Mouse (Mus musculus) neural tube, embryonic 15.5 days (tissue): Measurements from ENCODE around the gene AF067061. TPM values are rescaled to one million over a fixed set of nuclear protein-coding genes. Genes with fewer than 3 reads are reported as not detected.
"Not testable (repeated sequence)": the region's sequence is repeated elsewhere in the genome, so short reads cannot be mapped to it uniquely, and the experiment has no call there.

ENCODE experiments used
- ATAC-seq: fragments of 200-750 bp; cut with Nextera tagmentation; 2 replicates; pipeline ENCODE4 v1.8.0; 2017; ENCODE audit warnings: mild to moderate bottlenecking, moderate TSS enrichment, moderate library complexity; ENCODE audit not compliant: low FRiP score
- H3K27ac ChIP-seq: fragments of 300-500 bp; sonication (generic); replicated peaks from 2 replicates; pipeline ENCODE4 v1.5.1; 2015; ENCODE audit warnings: mild to moderate bottlenecking, inconsistent platforms
- H3K27me3 ChIP-seq: fragments of 300-500 bp; sonication (generic); replicated peaks from 2 replicates; pipeline ENCODE4 v1.6.1; 2015; ENCODE audit warnings: inconsistent platforms
- H3K36me3 ChIP-seq: fragments of 300-500 bp; sonication (generic); 2 replicates; pipeline ENCODE4 v1.6.1; 2015; ENCODE audit warnings: inconsistent platforms
- H3K4me1 ChIP-seq: fragments of 300-500 bp; sonication (generic); 2 replicates; pipeline ENCODE4 v1.6.1; 2015; ENCODE audit warnings: inconsistent platforms
- H3K4me2 ChIP-seq: fragments of 300-500 bp; sonication (generic); 2 replicates; pipeline ENCODE4 v1.6.1; 2015; ENCODE audit warnings: inconsistent platforms, mild to moderate bottlenecking, moderate library complexity
- H3K4me3 ChIP-seq: fragments of 300-500 bp; sonication (generic); replicated peaks from 2 replicates; pipeline ENCODE4 v1.5.1; 2015; ENCODE audit warnings: mild to moderate bottlenecking, inconsistent platforms
- H3K9ac ChIP-seq: fragments of 300-500 bp; sonication (generic); replicated peaks from 2 replicates; pipeline ENCODE4 v1.6.1; 2015; ENCODE audit warnings: mild to moderate bottlenecking, inconsistent platforms
- H3K9me3 ChIP-seq: fragments of 300-500 bp; sonication (generic); replicated peaks from 2 replicates; pipeline ENCODE4 v1.6.1; 2016; ENCODE audit warnings: inconsistent platforms
- WGBS: fragments of 180-500 bp; shearing (Covaris S2); methylation state at CpG from one replicate; pipeline ENCODE4 v1.1.7; 2015; ENCODE audit warnings: mixed read lengths; 5-methylcytosine and 5-hydroxymethylcytosine counted together
- polyA plus RNA-seq: library from polyadenylated mRNA; unstranded; fragments of >200 nt; fragmentation: Nextera tagmentation; extraction: Ambion mirVana; gene quantifications from 2 replicates; pipeline ENCODE4 v1.2.1, GENCODE M21; 2015

AF067061 gene
- polyA plus RNA-seq = not detected in 2 replicates

DNA sequence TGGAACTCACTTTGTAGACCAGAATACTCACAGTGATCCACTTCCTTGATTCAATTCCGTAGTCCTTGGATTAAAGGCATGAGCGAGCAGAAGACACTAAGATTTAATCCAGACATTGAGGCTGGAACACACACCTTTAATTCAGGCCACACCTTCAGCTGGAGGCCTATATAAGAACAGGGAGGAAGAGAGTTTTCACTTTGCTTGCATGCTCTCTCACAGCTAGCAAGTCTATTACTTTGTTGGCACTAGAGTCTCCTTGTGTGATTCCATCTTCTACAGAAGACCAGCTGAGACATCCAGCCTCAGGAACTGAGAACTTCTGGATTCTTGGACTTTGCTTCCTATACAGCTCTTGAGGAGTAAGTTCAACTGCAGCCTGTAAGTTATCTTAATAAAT lies at the start of gene AF067061:
Gene AF067061, plus strand, starts transcription at position 245 of the 400 bp plus-strand sequence.
- not testable (repeated sequence) for H3K9me3 ChIP-seq, H3K4me3 ChIP-seq, H3K27ac ChIP-seq, H3K9ac ChIP-seq, ATAC-seq, H3K4me1 ChIP-seq, H3K27me3 ChIP-seq, H3K4me2 ChIP-seq, H3K36me3 ChIP-seq
- 90% methylated on average over 2 of the region's 2 CpGs for WGBS

DNA sequence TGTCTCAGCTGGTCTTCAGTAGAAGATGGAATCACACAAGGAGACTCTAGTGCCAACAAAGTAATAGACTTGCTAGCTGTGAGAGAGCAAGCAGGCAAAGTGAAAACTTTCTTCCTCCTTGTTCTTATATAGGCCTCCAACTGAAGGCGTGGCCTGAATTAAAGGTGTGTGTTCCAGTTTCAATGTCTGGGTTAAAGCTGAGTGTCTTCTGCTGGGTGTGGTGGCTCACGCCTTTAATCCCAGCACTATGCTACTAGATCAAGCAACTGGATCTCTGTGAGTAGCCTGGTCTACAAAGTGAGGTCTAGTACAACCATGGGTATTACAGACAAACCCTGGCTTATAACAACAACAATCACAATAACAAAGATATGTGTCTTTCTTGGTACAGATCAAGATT lies 47.1 kb upstream of the AF067061 start, which contains the start of gene Gm21762:
Gene Gm21762, minus strand, starts transcription at position 101 of the 400 bp plus-strand sequence.
- not testable (repeated sequence) for H3K36me3 ChIP-seq, H3K9me3 ChIP-seq, H3K4me2 ChIP-seq, H3K9ac ChIP-seq, H3K4me1 ChIP-seq, H3K27ac ChIP-seq, ATAC-seq, H3K4me3 ChIP-seq, H3K27me3 ChIP-seq
- no CpG with 5 or more reads among the region's 2 CpGs for WGBS

DNA sequence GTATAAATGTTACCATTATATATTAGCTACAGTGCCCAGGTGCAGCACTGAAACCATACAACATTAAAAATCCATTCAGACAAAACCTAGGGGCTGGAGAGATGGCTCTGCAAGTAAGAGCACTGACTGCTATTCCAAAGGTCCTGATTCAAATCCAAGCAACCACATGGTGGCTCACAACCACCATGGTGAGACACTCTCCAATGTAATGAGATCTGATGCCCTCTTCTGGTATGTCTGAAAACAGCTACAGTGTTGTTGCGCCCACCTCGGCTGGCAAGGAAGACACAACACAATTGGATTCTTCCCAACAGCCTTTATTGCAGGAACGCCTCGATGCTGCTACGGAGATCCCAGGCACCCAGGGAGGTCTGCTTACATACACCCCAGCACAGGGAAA lies 42.0 kb upstream of the AF067061 start:
- not testable (repeated sequence) for H3K4me1 ChIP-seq, H3K9me3 ChIP-seq, H3K27ac ChIP-seq, H3K4me3 ChIP-seq, H3K36me3 ChIP-seq, H3K9ac ChIP-seq, ATAC-seq, H3K27me3 ChIP-seq, H3K4me2 ChIP-seq
- WGBS = 79% methylated on average over 5 of the region's 5 CpGs

DNA sequence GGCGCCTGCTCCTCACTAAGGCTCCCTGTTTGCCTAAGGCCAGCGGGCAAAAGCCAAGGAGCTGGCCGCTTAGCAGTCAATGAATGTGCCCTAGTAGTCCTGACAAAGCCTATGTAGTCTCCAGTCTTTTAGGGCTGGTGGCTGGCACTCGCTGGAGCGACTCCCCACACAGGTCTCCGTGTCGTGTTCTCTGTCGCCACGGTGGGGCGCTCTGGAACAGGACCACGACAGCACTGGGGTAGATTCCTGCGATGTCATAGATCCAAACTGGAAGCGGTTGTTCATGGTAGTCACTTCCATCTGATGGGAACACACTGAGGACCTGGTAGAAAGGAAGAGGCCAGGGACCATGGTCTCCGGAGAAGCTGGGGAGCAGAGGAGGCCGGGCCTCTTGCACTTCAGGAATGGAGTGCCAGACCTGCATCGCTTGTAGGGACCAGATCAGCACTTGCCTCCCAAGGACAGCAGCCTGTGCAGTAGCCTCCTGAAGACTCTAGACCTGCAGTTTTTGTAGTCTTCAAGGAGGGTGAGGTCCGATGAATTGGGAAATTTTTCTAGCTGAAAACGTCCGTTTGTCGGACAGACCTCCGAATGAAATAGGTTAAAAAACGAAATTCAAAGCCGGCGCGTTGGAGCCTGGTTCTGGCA lies 39.8 kb upstream of the AF067061 start:
- ATAC-seq, H3K4me3 ChIP-seq, H3K36me3 ChIP-seq, H3K27ac ChIP-seq, H3K27me3 ChIP-seq, H3K4me1 ChIP-seq, H3K4me2 ChIP-seq, H3K9me3 ChIP-seq, H3K9ac ChIP-seq: not testable (repeated sequence)
- whole genome bisulfite sequencing = 95% methylated on average over 16 of the region's 25 CpGs

DNA sequence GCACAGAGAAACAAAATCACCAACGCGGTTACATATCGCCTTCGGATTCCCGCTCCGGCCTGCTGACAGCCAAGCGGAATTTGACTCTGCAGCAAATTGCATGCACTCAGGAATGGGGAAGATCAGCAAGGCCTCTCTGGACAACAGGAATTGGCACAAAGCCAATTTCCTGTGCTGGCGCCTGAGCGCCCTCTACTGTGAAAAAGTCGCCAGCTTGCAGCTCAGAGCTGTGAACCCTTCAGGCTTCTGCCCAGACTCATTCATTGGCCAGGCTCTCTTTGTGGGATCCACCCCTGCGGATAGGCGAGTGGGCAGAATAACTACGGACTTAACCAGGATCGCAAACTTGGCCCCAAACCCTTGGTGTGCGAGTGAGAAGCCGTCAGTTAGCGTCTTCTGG lies 31.1 kb upstream of the AF067061 start:
- not testable (repeated sequence) for H3K36me3 ChIP-seq, H3K27ac ChIP-seq, H3K9me3 ChIP-seq, H3K4me1 ChIP-seq, H3K4me3 ChIP-seq, H3K27me3 ChIP-seq, H3K9ac ChIP-seq, H3K4me2 ChIP-seq
- 96% methylated on average over 17 of the region's 17 CpGs for WGBS
- ATAC-seq = peak; percentile 41; the same call in 1 of the 2 replicates

DNA sequence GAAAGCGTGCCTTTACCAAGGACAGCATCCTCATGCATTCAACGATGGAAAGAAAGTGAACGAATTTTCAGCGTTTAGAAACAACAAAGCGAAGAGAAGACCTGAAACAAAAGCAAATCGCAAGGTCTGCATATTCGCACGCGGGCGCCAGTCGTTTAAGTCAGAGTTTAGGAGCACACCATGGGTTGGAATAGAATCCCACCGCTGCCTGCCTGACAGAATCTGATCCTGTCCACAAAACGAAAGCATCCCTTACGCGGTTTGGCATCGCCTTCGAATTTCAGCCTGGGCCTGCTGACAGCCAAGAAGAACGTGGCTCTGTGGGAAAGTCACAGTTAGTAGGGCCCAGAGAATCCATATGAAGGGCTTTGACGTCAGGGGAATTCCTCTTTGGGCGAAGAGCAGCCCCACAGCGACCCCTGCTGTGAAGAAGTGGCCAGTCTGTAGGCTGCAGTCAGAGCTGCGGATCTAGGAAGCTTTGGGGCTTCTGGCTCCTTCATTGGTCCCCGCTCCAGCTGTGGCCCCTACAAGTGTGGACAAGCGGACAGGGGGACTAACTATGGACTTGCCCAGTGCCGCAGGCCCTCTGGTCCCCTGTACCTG lies 30.4 kb upstream of the AF067061 start:
- not testable (repeated sequence) for ATAC-seq, H3K9me3 ChIP-seq, H3K9ac ChIP-seq, H3K27ac ChIP-seq, H3K4me2 ChIP-seq, H3K4me1 ChIP-seq, H3K36me3 ChIP-seq, H3K27me3 ChIP-seq, H3K4me3 ChIP-seq
- WGBS = 80% methylated on average over 13 of the region's 25 CpGs

DNA sequence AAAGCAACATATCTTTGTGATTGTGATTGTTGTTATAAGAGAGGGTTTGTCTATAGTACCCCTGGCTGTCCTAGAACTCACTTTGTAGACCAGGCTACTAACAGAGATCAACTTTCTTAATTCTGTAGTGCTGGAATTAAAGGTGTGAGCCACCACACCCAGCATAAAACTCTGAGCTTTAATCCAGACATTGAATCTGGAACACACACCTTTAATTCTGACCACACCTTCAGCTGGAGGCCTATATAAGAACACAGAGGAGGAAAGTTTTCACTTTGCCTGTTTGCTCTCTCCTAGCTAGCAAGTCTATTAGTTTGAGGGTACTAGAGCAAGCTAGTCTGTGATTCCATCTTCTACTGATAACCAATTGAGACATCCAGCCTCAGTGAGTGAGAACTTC lies 24.1 kb upstream of the AF067061 start, which contains the start of gene Gm21731:
Gene Gm21731, plus strand, starts transcription at position 301 of the 400 bp plus-strand sequence.
- not testable (repeated sequence) for H3K9me3 ChIP-seq, ATAC-seq, H3K4me1 ChIP-seq, H3K4me2 ChIP-seq, H3K27ac ChIP-seq, H3K4me3 ChIP-seq, H3K9ac ChIP-seq, H3K36me3 ChIP-seq, H3K27me3 ChIP-seq

DNA sequence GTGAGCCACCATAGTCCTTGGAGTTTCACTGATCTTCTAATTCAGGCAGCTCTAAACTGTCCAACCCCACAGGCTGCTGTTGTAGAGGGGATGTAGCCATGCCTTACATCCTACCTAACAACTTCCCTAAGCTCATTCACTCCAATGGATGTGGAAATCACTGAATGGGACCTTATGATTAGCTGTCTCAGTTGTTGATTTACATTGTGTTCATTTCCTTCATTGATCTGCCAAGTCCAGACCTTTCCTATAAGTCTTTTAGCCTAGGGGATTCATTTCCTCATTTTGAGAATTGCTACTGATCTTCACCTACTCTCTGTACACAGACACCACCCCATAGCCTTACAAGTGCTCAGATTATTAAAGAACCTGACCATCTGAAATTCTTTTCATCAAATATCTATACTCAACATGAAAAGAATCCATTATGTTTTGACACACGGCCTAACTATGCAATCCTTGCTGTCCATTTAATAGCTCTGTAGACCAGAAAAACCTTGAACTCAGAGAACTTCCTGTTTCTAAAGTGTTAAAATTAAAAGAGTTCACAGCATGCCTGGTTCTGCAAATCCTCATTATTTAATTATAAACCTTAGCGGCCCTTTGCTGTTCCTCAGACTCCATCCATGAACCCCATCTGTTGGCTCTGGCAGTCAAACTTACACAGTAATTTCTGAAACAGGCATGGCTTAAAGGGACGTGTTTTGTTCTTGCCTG lies 11.5 kb upstream of the AF067061 start:
- H3K4me1 ChIP-seq, ATAC-seq, H3K4me2 ChIP-seq, H3K4me3 ChIP-seq, H3K36me3 ChIP-seq, H3K9ac ChIP-seq, H3K9me3 ChIP-seq, H3K27me3 ChIP-seq, H3K27ac ChIP-seq: not testable (repeated sequence)
- 100% methylated on average over 2 of the region's 3 CpGs for WGBS

DNA sequence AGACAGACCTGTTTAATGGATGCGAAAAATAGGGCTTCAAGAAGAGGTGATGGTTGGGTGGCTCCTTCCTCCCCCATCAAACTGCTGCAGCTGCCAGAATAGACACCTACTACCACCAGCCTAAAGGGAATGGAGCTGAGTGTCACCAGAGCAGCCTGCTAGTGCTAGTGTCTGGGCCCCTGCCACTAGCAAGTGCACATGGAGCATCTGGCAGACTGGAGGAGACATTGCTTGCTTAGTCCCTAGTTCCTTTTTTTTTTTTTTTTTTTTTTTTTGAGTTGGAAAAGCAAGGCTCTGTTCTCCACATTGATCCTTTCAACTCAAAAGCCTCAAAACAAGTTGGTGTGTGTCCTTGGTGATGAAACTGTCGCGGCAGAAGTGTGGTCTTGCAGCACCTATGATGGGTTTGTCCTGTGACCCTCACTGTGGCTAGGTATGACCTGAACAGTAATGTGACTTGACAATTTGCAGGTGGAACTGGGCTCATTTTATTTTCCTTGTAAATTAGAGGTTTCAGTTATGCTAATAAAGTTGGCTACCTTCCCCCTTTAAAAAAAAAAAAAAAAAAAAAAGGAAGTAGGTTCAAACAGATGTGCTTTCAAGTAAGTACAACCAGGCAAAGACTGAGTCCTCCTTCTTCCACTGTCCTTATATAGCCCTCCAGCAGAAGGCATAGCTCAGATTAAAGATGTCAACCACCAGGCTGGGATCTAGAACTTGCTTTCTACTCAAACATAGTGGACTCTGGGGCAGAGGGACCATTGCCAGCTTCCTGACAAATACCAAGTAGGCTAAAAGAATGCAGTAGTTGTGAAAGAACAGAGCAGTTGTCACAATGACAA lies 3.9 kb upstream of the AF067061 start:
- H3K4me2 ChIP-seq = not testable (repeated sequence)

DNA sequence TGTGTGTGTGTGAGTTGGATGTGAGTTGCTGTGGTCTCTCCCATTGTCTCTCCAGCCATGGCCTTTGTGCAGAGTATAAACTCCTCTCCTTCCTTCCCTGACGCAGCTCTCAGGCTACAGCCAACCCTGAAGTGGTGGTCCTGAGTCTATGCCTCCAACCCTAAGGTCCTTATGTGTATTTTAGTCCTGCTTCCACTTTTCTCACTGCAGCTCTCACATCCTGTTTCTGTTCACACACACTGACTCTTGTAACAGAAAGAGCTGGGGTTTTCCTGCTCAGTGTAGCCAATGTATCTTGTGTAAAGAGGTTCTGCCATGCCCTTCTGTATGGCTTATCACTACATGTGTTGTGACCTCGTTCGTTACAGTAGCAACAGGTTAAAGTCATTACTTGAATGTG lies 3.2 kb upstream of the AF067061 start:
- H3K9ac ChIP-seq, H3K36me3 ChIP-seq, H3K4me2 ChIP-seq, H3K4me3 ChIP-seq, H3K27me3 ChIP-seq, H3K9me3 ChIP-seq, ATAC-seq, H3K27ac ChIP-seq, H3K4me1 ChIP-seq: not testable (repeated sequence)
- 77% methylated on average over 3 of the region's 3 CpGs for WGBS

More for the DNA sequence above, 3.9 kb upstream of the AF067061 start:
- not testable (repeated sequence) for H3K4me1 ChIP-seq, H3K9me3 ChIP-seq, H3K9ac ChIP-seq, H3K4me3 ChIP-seq, H3K27ac ChIP-seq, H3K27me3 ChIP-seq, ATAC-seq, H3K36me3 ChIP-seq
- 89% methylated on average over 3 of the region's 3 CpGs for WGBS

DNA sequence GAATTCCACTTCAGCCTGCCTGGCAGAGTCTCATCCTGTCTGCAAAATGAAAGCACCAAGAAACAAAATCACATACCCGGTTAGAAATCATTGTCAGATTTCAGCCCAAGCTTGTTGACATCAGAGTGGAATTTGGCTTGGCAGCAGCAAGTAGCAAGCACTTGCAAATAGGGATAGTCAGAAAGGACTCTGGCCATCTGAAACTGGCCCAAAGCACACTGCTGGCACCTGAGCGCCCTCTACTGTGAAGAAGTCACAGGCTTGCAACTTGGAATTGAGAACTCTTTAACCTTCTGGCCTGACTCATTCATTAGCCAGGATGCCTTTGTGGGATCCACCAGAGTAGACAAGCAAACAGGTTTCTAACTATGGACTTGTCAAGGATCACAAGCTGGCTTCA lies 14.9 kb downstream of the AF067061 start:
- not testable (repeated sequence) for H3K9me3 ChIP-seq, H3K4me2 ChIP-seq, H3K27me3 ChIP-seq, H3K4me3 ChIP-seq, ATAC-seq, H3K27ac ChIP-seq, H3K9ac ChIP-seq, H3K36me3 ChIP-seq, H3K4me1 ChIP-seq
- 26% methylated on average over 2 of the region's 2 CpGs for WGBS
